Mouse (Mus musculus) MEL (cell line): ENCODE results near the gene Tmprss2.

Experiments
- EP300 ChIP-seq, 2 experiments: IDR thresholded peaks; 2 replicates each; pipeline ENCODE4 v1.6.1; 2011; ENCODE audit warnings: improper control_type of control experiment in 2 of 2, low read length in 2 of 2, low read depth in 1 of 2, mild to moderate bottlenecking in 1 of 2
- ETS1 ChIP-seq: IDR thresholded peaks from 2 replicates; pipeline ENCODE4 v1.6.1; 2012; ENCODE audit warnings: low read depth, mild to moderate bottlenecking, inconsistent platforms, low read length, improper control_type of control experiment, moderate library complexity
- MAX ChIP-seq: IDR thresholded peaks from 2 replicates; pipeline ENCODE4 v1.6.1; 2011; ENCODE audit warnings: low read length, improper control_type of control experiment
- MYC ChIP-seq: IDR thresholded peaks from 2 replicates; pipeline ENCODE4 v1.6.1; 2011; ENCODE audit warnings: low read depth, mild to moderate bottlenecking, low read length, improper control_type of control experiment, moderate library complexity
- TBP ChIP-seq: IDR thresholded peaks from 2 replicates; pipeline ENCODE4 v1.8.0; 2011; ENCODE audit warnings: low read depth, low read length, improper control_type of control experiment

- no peak for TF ChIP-seq EP300 (IDR thresholded peaks at IDR 0.05; ENCODE audit: low read depth in 1 of 2, low read length in 2 of 2)
- peak; percentile 41; the same call in 1 of the 2 replicates for TF ChIP-seq ETS1
- TF ChIP-seq MYC, result no peak
- no peak for TF ChIP-seq TBP
- no peak for TF ChIP-seq MAX
Observed at GRCm38 (mm10) chr16:97534876-97535461, 76.0 kb downstream of the Tmprss2 start.
